Mouse (Mus musculus): ENCODE measurements around the gene Casq1. TPM values are rescaled to one million over a fixed set of nuclear protein-coding genes. Genes with fewer than 3 reads are reported as not detected.
A peak's percentile ranks its signal among the peaks of the same experiment; 100 is the strongest.
"Not testable (repeated sequence)": the region's sequence is repeated elsewhere in the genome, so short reads cannot be mapped to it uniquely, and the experiment has no call there.

Casq1 gene
- 0.69 and 0.99 TPM in 2 replicates for polyA plus RNA-seq (2016; fragmentation: Nextera tagmentation; extraction: Ambion mirVana)

- WGBS = 83% methylated on average over 19 of the region's 19 CpGs
- Histone ChIP-seq H3K9me3 (no peaks in the 10 kb centered on the region), H3K27me3 (ENCODE audit: poor library complexity, severe bottlenecking) (no peaks in the 10 kb centered on the region), H3K27ac (peak within 1 kb of the TSS; percentile 76), H3K4me3 (no peak within 1 kb of the TSS), H3K36me3 (replicated peaks) (no peaks in the 10 kb centered on the region), H3K4me1 (peaks cover 64% of the 10 kb centered on the region)
- no peak for DNase-seq (ENCODE audit: extremely low spot score, low spot score)
Observed at GRCm38 (mm10) chr1:172219451-172220406, at the start of gene Casq1. TSS of gene Casq1 (minus strand) at chr1:172219868.

DNA sequence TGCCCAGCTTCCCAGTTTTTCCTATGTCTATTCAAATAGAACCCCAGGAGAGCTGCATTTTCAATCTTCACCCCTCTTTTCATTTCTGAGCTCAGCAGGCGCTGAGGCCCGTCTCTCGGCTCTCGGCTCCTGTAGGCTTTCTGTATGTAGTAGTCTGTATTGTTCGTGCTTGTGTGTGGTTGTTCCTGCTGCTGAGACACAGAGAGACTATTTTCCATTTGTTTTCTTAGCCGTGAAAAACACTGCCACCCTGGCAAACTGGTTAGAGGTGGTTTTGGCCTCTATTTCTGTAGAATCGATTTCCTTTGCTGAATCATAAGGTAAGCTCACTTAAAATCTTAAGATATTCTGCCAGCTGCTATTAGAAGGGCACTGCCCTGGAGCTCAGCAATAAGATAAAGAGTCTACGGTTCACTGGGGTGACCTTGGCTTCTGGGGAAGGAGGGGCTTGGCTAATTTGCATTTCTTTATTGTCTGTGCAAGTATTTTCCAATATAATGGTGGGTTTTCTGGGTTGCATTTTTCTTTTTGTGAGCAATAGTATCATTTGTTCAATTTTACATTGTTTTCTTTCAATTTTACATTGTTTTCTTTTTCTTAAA lies 41.9 kb upstream of the Casq1 start, which contains the start of gene Igsf8:
Gene Igsf8 (plus strand): TSS at position 165 of the 602 bp plus-strand sequence.
- Histone ChIP-seq H3K9me3 (peaks cover 4% of the 10 kb centered on the region), H3K36me3 (replicated peaks) (no peaks in the 10 kb centered on the region), H3K4me3 (peak within 1 kb of the TSS; percentile 16; the same call in 1 of the 2 replicates), H3K4me1 (peaks cover 30% of the 10 kb centered on the region), H3K27me3 (ENCODE audit: poor library complexity, severe bottlenecking) (no peaks in the 10 kb centered on the region), H3K27ac (peak within 1 kb of the TSS; percentile 74)
- 33% methylated on average over 8 of the region's 8 CpGs for WGBS
- DNase-seq (ENCODE audit: extremely low spot score, low spot score) = no peak

DNA sequence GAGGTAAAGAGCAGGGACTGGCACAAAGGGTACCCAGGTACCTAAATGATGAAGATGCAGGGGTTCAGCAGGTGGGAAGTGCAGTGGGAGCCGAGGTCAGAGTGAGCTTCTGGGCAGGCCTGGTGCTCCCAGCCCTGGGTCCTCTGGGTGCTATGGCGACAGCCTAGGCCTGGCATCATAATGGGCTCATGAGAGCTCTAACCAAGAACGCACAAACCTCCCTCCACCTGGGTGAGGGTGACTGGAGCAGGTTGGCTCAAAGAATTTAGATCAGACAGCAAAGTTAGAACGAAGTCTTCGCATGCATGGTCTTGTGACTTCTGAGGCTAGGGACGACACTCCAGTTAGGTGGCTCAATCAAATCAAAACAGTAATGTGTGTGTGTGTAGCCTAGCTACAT lies 38.6 kb upstream of the Casq1 start, which contains the start of gene Atp1a4:
Gene Atp1a4 (minus strand): TSS at position 101 of the 400 bp plus-strand sequence.
- Histone ChIP-seq H3K36me3 (replicated peaks) (no peaks in the 10 kb centered on the region), H3K27me3 (ENCODE audit: poor library complexity, severe bottlenecking) (no peaks in the 10 kb centered on the region), H3K4me3 (no peak within 1 kb of the TSS), H3K4me1 (peaks cover 30% of the 10 kb centered on the region), H3K27ac (0 out of 2 replicates have a peak within 1 kb of the TSS, but pooled peaks have one; percentile 35), H3K9me3 (no peaks in the 10 kb centered on the region)
- no peak for DNase-seq (ENCODE audit: extremely low spot score, low spot score)
- 88% methylated on average over 6 of the region's 6 CpGs for WGBS

- Histone ChIP-seq H3K27ac (peak overlapping the region; percentile 74; the same call in 1 of the 2 replicates), H3K36me3 (replicated peaks) (no peaks in the 10 kb centered on the region), H3K27me3 (ENCODE audit: poor library complexity, severe bottlenecking) (peaks cover 41% of the 10 kb centered on the region), H3K9me3 (no peaks in the 10 kb centered on the region), H3K4me1 (peaks cover 30% of the 10 kb centered on the region), H3K4me3 (no peak overlapping the region)
- WGBS = 57% methylated on average over 2 of the region's 2 CpGs
- DNase-seq (ENCODE audit: extremely low spot score, low spot score) = peak; percentile 43
Observed at GRCm38 (mm10) chr1:172247679-172248078, 28.0 kb upstream of the Casq1 start.

DNA sequence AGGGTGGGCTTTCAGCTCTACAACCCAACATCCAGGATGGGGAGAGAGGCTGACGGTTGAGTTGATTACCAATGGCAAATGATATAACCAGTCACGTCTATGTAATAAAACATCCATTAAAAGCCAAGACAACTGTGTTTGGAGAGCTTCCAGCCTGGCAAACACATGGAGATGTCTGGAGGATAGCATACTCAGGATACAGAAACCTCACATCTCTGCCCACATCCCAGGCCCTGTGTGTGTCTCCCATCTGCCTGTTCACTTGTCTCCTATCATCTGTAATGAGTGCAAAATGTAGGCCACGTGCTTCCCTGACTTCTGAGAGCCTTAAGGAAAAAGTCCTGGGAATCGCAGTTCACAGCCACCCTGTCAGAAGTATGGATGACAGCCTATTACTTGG lies 27.5 kb upstream of the Casq1 start:
- Histone ChIP-seq H3K36me3 (replicated peaks) (no peaks in the 10 kb centered on the region), H3K4me1 (peaks cover 34% of the 10 kb centered on the region), H3K27ac (peak overlapping the region; percentile 74; the same call in 1 of the 2 replicates), H3K9me3 (no peaks in the 10 kb centered on the region), H3K27me3 (ENCODE audit: poor library complexity, severe bottlenecking) (peaks cover 41% of the 10 kb centered on the region), H3K4me3 (no peak overlapping the region)
- WGBS = 74% methylated on average over 4 of the region's 4 CpGs
- DNase-seq (ENCODE audit: extremely low spot score, low spot score) = no peak

DNA sequence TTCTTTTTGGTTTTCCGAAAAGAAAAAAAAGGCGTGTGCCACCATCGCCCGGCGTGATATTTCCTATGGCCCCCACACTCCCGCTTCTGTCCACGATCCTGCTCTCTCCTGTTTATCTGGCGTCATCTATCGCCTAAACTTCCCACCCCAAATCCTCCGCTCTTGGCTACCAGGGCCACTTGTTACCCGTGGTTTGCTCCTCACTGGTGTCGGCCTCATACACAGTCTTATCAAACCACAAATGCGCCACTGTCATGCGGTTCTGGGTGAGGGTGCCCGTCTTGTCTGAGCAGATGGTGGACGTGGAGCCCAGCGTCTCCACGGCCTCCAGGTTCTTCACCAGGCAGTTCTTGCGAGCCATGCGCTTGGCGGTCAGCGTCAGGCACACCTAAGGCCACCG lies 25.0 kb upstream of the Casq1 start:
- WGBS = 44% methylated on average over 23 of the region's 23 CpGs
- Histone ChIP-seq H3K27me3 (ENCODE audit: poor library complexity, severe bottlenecking) (peaks cover 41% of the 10 kb centered on the region), H3K4me1 (peaks cover 49% of the 10 kb centered on the region), H3K4me3 (peak overlapping the region; percentile 7; the same call in 1 of the 2 replicates)
- not testable (repeated sequence) for H3K36me3 ChIP-seq (replicated peaks); H3K27ac ChIP-seq; H3K9me3 ChIP-seq; DNase-seq (ENCODE audit: extremely low spot score, low spot score)

DNA sequence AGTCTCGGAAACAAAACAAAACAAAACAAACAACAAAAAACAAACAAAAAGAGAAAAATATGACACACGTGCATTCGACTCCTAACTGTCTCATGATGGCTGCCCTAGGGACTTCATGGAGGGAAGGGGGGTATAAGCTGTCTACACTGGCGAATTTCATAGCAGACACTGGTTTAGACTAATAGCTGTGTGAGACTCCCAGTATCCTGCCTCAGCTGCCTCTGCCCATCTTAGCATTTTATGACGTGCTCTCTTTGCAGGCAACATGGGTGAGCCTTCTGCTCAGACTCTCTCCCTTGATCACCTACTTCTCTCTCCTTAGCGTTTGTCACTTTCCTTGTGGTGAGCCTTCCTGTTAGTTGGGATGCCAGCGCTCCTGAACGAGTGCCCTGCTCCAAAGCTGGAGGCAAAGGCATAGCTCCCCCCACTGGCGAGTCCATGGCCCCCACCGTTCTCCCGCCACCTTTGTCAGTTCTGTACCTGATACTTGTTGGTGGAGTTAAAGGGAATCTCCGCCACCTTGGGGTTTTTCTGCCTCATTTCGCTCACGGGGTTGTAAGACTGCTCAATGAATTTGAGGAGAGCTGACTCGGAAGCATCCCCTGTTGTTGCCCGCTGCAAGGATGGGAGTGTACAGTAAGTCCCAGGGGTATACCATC lies 24.0 kb upstream of the Casq1 start:
- peaks cover 49% of the 10 kb centered on the region for H3K4me1 ChIP-seq
- H3K27me3 ChIP-seq (ENCODE audit: poor library complexity, severe bottlenecking) = peaks cover 41% of the 10 kb centered on the region
- H3K4me3 ChIP-seq = peak overlapping the region; percentile 7; the same call in 1 of the 2 replicates
- no peaks in the 10 kb centered on the region for H3K36me3 ChIP-seq (replicated peaks)
- peak overlapping the region; percentile 53; the same call in 1 of the 2 replicates for H3K27ac ChIP-seq
- no peaks in the 10 kb centered on the region for H3K9me3 ChIP-seq
- WGBS = 26% methylated on average over 16 of the region's 16 CpGs
- no peak for DNase-seq (ENCODE audit: extremely low spot score, low spot score)

- no peaks in the 10 kb centered on the region for H3K36me3 ChIP-seq (replicated peaks)
- no peaks in the 10 kb centered on the region for H3K9me3 ChIP-seq
- peak; percentile 37 for DNase-seq (ENCODE audit: extremely low spot score, low spot score)
- peaks cover 45% of the 10 kb centered on the region for H3K4me1 ChIP-seq
- 0 out of 2 replicates have a peak overlapping the region, but pooled peaks have one; percentile 51 for H3K27ac ChIP-seq
- peaks cover 41% of the 10 kb centered on the region for H3K27me3 ChIP-seq (ENCODE audit: poor library complexity, severe bottlenecking)
- WGBS = 43% methylated on average over 2 of the region's 2 CpGs
- no peak overlapping the region for H3K4me3 ChIP-seq
Observed at GRCm38 (mm10) chr1:172242401-172242800, 22.7 kb upstream of the Casq1 start.

DNA sequence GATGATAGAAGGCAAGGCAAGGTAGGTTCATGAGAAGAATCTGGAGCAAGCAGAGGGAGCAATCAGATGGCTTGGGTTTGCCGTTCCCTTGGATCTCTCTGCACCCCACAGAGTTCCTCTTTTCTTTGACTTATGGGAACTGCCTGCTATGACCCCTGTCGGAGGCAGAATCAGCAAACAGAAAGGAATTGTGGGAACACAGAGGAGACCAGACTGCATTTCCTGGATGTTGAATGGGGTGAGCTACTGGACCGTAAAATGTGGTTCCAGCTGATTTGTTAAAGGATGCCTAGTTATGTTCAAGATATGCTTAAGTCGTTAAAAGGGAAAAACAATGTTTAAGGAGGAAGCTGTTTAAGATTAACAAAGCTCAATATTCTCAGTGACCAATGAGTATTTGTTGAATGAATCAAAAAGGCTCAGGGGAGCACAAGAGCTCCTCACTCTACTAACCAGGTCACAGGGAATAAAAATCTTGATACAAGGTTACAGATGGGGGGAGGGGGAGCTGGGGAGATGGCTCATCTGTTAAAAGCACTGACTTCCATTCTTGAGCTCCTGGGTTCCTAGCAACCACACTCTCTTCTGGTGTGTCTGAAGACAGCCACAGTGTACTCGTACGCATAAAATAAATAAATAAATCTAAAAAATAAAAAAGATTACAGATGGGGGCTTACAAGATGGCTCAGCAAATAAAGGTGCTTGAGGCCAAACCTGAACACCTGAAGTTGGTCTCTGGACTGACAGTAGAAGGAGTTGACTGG lies 21.5 kb upstream of the Casq1 start:
- 49% methylated on average over 6 of the region's 6 CpGs for WGBS
- no peak overlapping the region for H3K4me3 ChIP-seq
- peak overlapping the region; percentile 69 for H3K27ac ChIP-seq
- peaks cover 35% of the 10 kb centered on the region for H3K27me3 ChIP-seq (ENCODE audit: poor library complexity, severe bottlenecking)
- H3K36me3 ChIP-seq (replicated peaks) = no peaks in the 10 kb centered on the region
- DNase-seq (ENCODE audit: extremely low spot score, low spot score) = no peak
- no peaks in the 10 kb centered on the region for H3K9me3 ChIP-seq
- peaks cover 45% of the 10 kb centered on the region for H3K4me1 ChIP-seq

GRCm38 (mm10) chr1:172229215-172229614 lies 9.5 kb upstream of the Casq1 start:
- Histone ChIP-seq H3K4me1 (no peaks in the 10 kb centered on the region), H3K27ac (no peak overlapping the region), H3K36me3 (replicated peaks) (no peaks in the 10 kb centered on the region), H3K4me3 (no peak overlapping the region), H3K27me3 (ENCODE audit: poor library complexity, severe bottlenecking) (no peaks in the 10 kb centered on the region), H3K9me3 (no peaks in the 10 kb centered on the region)
- 86% methylated on average over 1 of the region's 1 CpGs for whole genome bisulfite sequencing
- no peak for DNase-seq (ENCODE audit: extremely low spot score, low spot score)

DNA sequence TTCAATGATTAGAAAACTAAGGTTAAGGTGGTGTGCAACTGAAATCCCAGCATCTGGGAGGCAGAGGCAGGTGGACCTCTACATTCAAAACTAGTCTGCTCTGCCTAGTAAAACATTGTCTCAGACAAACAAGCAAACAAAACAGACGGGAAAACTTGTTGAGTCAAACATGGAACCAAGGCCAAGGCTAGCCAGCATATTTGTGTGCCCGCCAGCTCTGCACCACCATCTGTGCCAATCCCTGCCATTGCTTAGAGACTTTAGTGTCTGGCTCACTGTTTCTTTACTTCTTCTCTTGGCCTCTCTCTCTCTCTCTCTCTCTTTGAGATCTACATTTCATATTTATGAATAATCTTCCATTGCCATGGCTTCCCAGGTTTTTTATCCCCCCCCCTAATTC lies 8.5 kb upstream of the Casq1 start:
- DNase-seq (ENCODE audit: extremely low spot score, low spot score) = no peak
- H3K4me3 ChIP-seq = no peak overlapping the region
- no peaks in the 10 kb centered on the region for H3K27me3 ChIP-seq (ENCODE audit: poor library complexity, severe bottlenecking)
- no peak overlapping the region for H3K27ac ChIP-seq
- no peaks in the 10 kb centered on the region for H3K36me3 ChIP-seq (replicated peaks)
- 85% methylated on average over 2 of the region's 2 CpGs for WGBS
- no peaks in the 10 kb centered on the region for H3K4me1 ChIP-seq
- H3K9me3 ChIP-seq = no peaks in the 10 kb centered on the region

All from forebrain, embryonic 10.5 days (tissue).